Mouse (Mus musculus): Measurements from ENCODE around the gene Cfap70. TPM values are rescaled to one million over a fixed set of nuclear protein-coding genes. Genes with fewer than 3 reads are reported as not detected.

Gene Cfap70
- total and polyA plus RNA-seq, 3 experiments: 0.70 TPM; not detected in 2

GRCm38 (mm10) chr14:20460216-20460615 is 8.2 kb upstream of the Cfap70 start:
- H3K4me3 ChIP-seq: no peak overlapping the region
- H3K9ac ChIP-seq (ENCODE audit: low read depth, low read length): no peak overlapping the region
- no peak overlapping the region for H3K27ac ChIP-seq
- no peaks in the 10 kb centered on the region for H3K27me3 ChIP-seq (ENCODE audit: control insufficient read depth, insufficient read depth, low read length)
- no peak for DNase-seq
- H3K4me1 ChIP-seq (ENCODE audit: control insufficient read depth, insufficient read depth, low read length): no peaks in the 10 kb centered on the region
- H3K79me2 ChIP-seq (replicated peaks; ENCODE audit: control insufficient read depth, insufficient read depth, low read length): no peaks in the 10 kb centered on the region
- intact Hi-C loops (cut with DNase I): no loop called here
- WGBS: 82% methylated on average over 14 of the region's 14 CpGs
- H3K36me3 ChIP-seq (ENCODE audit: control insufficient read depth, insufficient read depth, low read length): no peaks in the 10 kb centered on the region; the same call in none of the 2 replicates
- no peak for TF ChIP-seq CTCF (IDR thresholded peaks at IDR 0.05)
- TF ChIP-seq EP300 (IDR thresholded peaks at IDR 0.05; ENCODE audit: insufficient read depth, low read depth, low read length): no peak
- TF ChIP-seq POLR2A (IDR thresholded peaks at IDR 0.05; ENCODE audit: insufficient read depth, low read depth, low read length): no peak

DNA sequence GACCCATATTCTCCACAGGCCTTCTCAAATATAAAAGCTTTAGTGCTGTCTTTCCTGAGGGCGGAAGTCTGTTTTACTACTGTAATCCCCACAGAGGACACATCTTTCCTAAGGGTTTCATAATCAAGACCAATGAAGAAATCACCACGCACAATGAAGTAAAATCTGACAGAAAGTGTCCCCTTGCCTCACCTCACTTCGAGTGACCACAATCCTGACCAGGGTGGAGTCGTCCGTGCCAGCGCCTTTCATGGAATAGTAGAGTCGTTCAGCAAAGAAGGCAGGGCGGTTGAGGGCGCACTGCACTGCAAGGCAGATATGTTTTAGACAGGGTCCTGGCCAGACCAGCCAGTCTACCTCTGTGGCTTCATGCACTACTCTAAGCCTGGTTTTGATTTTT is 6.4 kb upstream of the Cfap70 start:
- Histone ChIP-seq H3K27me3 (ENCODE audit: control insufficient read depth, insufficient read depth, low read length) (no peaks in the 10 kb centered on the region), H3K4me3 (no peak overlapping the region), H3K27ac (no peak overlapping the region), H3K9ac (ENCODE audit: low read depth, low read length) (no peak overlapping the region), H3K4me1 (ENCODE audit: control insufficient read depth, insufficient read depth, low read length) (no peaks in the 10 kb centered on the region), H3K36me3 (ENCODE audit: control insufficient read depth, insufficient read depth, low read length) (no peaks in the 10 kb centered on the region; the same call in 1 of the 2 replicates), H3K79me2 (replicated peaks; ENCODE audit: control insufficient read depth, insufficient read depth, low read length) (no peaks in the 10 kb centered on the region)
- WGBS: 95% methylated on average over 9 of the region's 9 CpGs
- DNase-seq: no peak
- TF ChIP-seq POLR2A (IDR thresholded peaks at IDR 0.05; ENCODE audit: insufficient read depth, low read depth, low read length) (no peak), CTCF (IDR thresholded peaks at IDR 0.05) (no peak), EP300 (IDR thresholded peaks at IDR 0.05; ENCODE audit: insufficient read depth, low read depth, low read length) (no peak)
- intact Hi-C loops (cut with DNase I): no loop called here

DNA sequence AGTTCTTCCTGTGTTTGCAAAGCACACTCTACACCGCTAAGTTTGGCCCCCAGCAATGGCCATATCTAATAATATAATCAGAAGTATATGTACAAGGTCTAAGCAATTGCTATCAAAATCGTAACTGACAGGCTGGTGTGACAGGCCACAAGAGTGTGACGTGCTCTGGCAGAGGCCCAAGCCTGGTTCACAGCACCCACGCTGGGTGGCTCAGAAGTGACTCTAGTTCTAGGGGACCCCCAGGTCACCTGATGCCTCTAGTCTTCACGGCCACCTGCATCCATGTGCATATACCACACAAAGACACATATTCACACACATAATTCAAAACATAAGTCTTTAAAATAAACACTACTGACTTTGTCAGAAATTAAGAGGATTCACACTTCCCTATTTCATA is 903 bp upstream of the Cfap70 start:
- no peaks in the 10 kb centered on the region for H3K79me2 ChIP-seq (replicated peaks; ENCODE audit: control insufficient read depth, insufficient read depth, low read length)
- H3K4me1 ChIP-seq (ENCODE audit: control insufficient read depth, insufficient read depth, low read length): peaks cover 2% of the 10 kb centered on the region
- DNase-seq: no peak
- H3K4me3 ChIP-seq: no peak overlapping the region
- TF ChIP-seq POLR2A (IDR thresholded peaks at IDR 0.05; ENCODE audit: insufficient read depth, low read depth, low read length) (no peak), CTCF (IDR thresholded peaks at IDR 0.05) (no peak), EP300 (IDR thresholded peaks at IDR 0.05; ENCODE audit: insufficient read depth, low read depth, low read length) (no peak)
- H3K36me3 ChIP-seq (ENCODE audit: control insufficient read depth, insufficient read depth, low read length): no peaks in the 10 kb centered on the region
- no peak overlapping the region for H3K27ac ChIP-seq
- WGBS: 94% methylated on average over 5 of the region's 5 CpGs
- intact Hi-C loops (cut with DNase I): no loop called here
- H3K27me3 ChIP-seq (ENCODE audit: control insufficient read depth, insufficient read depth, low read length): no peaks in the 10 kb centered on the region
- no peak overlapping the region for H3K9ac ChIP-seq (ENCODE audit: low read depth, low read length)

GRCm38 (mm10) chr14:20451302-20451701 is 724 bp downstream of the Cfap70 start:
- WGBS: 16% methylated on average over 2 of the region's 2 CpGs
- Histone ChIP-seq H3K27ac (no peak overlapping the region), H3K4me3 (peak overlapping the region; percentile 18; the same call in 1 of the 2 replicates), H3K9ac (ENCODE audit: low read depth, low read length) (no peak overlapping the region), H3K27me3 (ENCODE audit: control insufficient read depth, insufficient read depth, low read length) (no peaks in the 10 kb centered on the region), H3K36me3 (ENCODE audit: control insufficient read depth, insufficient read depth, low read length) (no peaks in the 10 kb centered on the region), H3K79me2 (replicated peaks; ENCODE audit: control insufficient read depth, insufficient read depth, low read length) (no peaks in the 10 kb centered on the region), H3K4me1 (ENCODE audit: control insufficient read depth, insufficient read depth, low read length) (peaks cover 2% of the 10 kb centered on the region)
- no peak for DNase-seq
- intact Hi-C loops (cut with DNase I): no loop called here
- TF ChIP-seq POLR2A (IDR thresholded peaks at IDR 0.05; ENCODE audit: insufficient read depth, low read depth, low read length): no peak
- no peak for TF ChIP-seq CTCF (IDR thresholded peaks at IDR 0.05)
- no peak for TF ChIP-seq EP300 (IDR thresholded peaks at IDR 0.05; ENCODE audit: insufficient read depth, low read depth, low read length)

DNA sequence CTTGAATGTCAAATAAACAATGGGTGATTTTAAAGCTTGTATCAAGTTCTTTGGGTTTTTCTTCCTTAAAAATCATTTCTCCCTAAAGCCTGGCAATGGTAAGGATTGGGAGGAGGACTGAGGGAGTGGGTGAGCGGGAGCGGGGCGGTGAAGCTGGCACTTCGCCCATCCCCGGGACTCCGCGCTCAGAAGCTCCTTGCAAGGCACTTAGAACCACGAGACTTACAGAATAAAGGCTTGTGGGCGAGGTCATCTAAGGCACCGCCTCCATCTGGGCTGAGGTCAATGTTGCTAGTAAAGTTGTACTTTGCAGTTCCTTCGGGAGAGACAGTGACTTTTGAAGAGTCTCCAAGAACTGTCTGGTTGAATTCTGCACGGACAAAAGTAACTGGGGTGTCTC is 4.8 kb downstream of the Cfap70 start:
- H3K4me1 ChIP-seq (ENCODE audit: control insufficient read depth, insufficient read depth, low read length): peaks cover 2% of the 10 kb centered on the region

GRCm38 (mm10) chr14:20442252-20442651 is 9.8 kb downstream of the Cfap70 start:
- intact Hi-C loops (cut with DNase I): no loop called here
- no peaks in the 10 kb centered on the region for H3K36me3 ChIP-seq (ENCODE audit: control insufficient read depth, insufficient read depth, low read length)
- TF ChIP-seq CTCF (IDR thresholded peaks at IDR 0.05) (no peak), EP300 (IDR thresholded peaks at IDR 0.05; ENCODE audit: insufficient read depth, low read depth, low read length) (no peak), POLR2A (IDR thresholded peaks at IDR 0.05; ENCODE audit: insufficient read depth, low read depth, low read length) (no peak)
- H3K27ac ChIP-seq: no peak overlapping the region
- H3K79me2 ChIP-seq (replicated peaks; ENCODE audit: control insufficient read depth, insufficient read depth, low read length): no peaks in the 10 kb centered on the region
- no peak for DNase-seq
- H3K27me3 ChIP-seq (ENCODE audit: control insufficient read depth, insufficient read depth, low read length): no peaks in the 10 kb centered on the region
- H3K4me1 ChIP-seq (ENCODE audit: control insufficient read depth, insufficient read depth, low read length): no peaks in the 10 kb centered on the region
- no peak overlapping the region for H3K4me3 ChIP-seq
- H3K9ac ChIP-seq (ENCODE audit: low read depth, low read length): no peak overlapping the region
- 63% methylated on average over 17 of the region's 17 CpGs for WGBS

More for the DNA sequence above, 4.8 kb downstream of the Cfap70 start:
- H3K27ac ChIP-seq: no peak overlapping the region
- H3K9ac ChIP-seq (ENCODE audit: low read depth, low read length): no peak overlapping the region
- 37% methylated on average over 12 of the region's 12 CpGs for WGBS
- H3K36me3 ChIP-seq (ENCODE audit: control insufficient read depth, insufficient read depth, low read length): no peaks in the 10 kb centered on the region
- DNase-seq: no peak
- intact Hi-C loops (cut with DNase I): no loop called here
- no peaks in the 10 kb centered on the region for H3K79me2 ChIP-seq (replicated peaks; ENCODE audit: control insufficient read depth, insufficient read depth, low read length)
- no peak for TF ChIP-seq EP300 (IDR thresholded peaks at IDR 0.05; ENCODE audit: insufficient read depth, low read depth, low read length)
- TF ChIP-seq CTCF (IDR thresholded peaks at IDR 0.05): no peak
- TF ChIP-seq POLR2A (IDR thresholded peaks at IDR 0.05; ENCODE audit: insufficient read depth, low read depth, low read length): no peak
- H3K27me3 ChIP-seq (ENCODE audit: control insufficient read depth, insufficient read depth, low read length): no peaks in the 10 kb centered on the region
- no peak overlapping the region for H3K4me3 ChIP-seq
